Mouse (Mus musculus): ENCODE data around the gene Vps9d1. TPM values are rescaled to one million over a fixed set of nuclear protein-coding genes. Genes with fewer than 3 reads are reported as not detected.

The Vps9d1 gene
- polyA plus RNA-seq, 1 experiment from 2014 or later, result 25.9 TPM

DNA sequence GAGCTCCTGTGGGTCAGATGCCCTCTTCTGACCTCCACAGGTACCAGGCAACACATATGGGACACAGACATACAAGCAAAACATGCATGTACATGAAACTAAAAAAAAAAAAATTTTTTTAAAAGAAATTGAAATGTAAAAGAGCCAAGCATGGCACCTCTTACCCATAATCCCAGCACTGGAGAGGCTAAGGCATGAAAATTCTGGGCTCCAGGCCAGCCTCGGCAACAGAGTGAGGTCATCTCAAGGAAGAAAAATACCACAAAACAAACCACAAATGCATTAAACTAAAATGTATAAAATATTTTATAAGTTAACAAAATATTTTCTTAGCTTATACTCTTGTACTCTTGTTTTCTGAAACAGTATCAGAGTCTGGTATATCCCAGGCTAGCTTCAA, 33.2 kb downstream of the Vps9d1 start:
- Histone ChIP-seq H3K4me3 (ENCODE audit: low read depth, low read length) (no peak overlapping the region), H3K9ac (no peak overlapping the region), H3K9me3 (ENCODE audit: low read depth, low read length) (no peaks in the 10 kb centered on the region), H3K4me2 (no peak overlapping the region), H3K27me3 (ENCODE audit: insufficient read depth, low read length) (no peaks in the 10 kb centered on the region), H3K27ac (ENCODE audit: low read depth) (no peak overlapping the region), H3K36me3 (ENCODE audit: insufficient read depth) (no peaks in the 10 kb centered on the region), H3K4me1 (ENCODE audit: insufficient read depth) (peaks cover 6% of the 10 kb centered on the region; the same call in 1 of the 2 replicates)
- ATAC-seq (ENCODE audit: insufficient read depth) (no peak), DNase-seq (peak; percentile 28)
- TF ChIP-seq CTCF (IDR thresholded peaks at IDR 0.05; ENCODE audit: low read depth), result no peak
- WGBS, result 62% methylated on average over 1 of the region's 1 CpGs

- 65% methylated on average over 3 of the region's 3 CpGs for WGBS
- Histone ChIP-seq H3K4me2 (no peak overlapping the region), H3K9me3 (ENCODE audit: low read depth, low read length) (no peaks in the 10 kb centered on the region), H3K36me3 (ENCODE audit: insufficient read depth) (no peaks in the 10 kb centered on the region), H3K4me3 (ENCODE audit: low read depth, low read length) (no peak overlapping the region), H3K4me1 (ENCODE audit: insufficient read depth) (0 out of 2 replicates have a peak, but pooled peaks cover 4% of the 10 kb centered on the region), H3K9ac (no peak overlapping the region), H3K27ac (ENCODE audit: low read depth) (no peak overlapping the region), H3K27me3 (ENCODE audit: insufficient read depth, low read length) (no peaks in the 10 kb centered on the region)
- no peak for TF ChIP-seq CTCF (IDR thresholded peaks at IDR 0.05; ENCODE audit: low read depth)
- ATAC-seq (ENCODE audit: insufficient read depth) (no peak), DNase-seq (no peak)
Observed at GRCm38 (mm10) chr8:123215430-123215829, 38.7 kb downstream of the Vps9d1 start.

GRCm38 (mm10) chr8:123213118-123213772, 40.9 kb downstream of the Vps9d1 start:
- Histone ChIP-seq H3K36me3 (ENCODE audit: insufficient read depth) (peaks cover 18% of the 10 kb centered on the region), H3K27ac (ENCODE audit: low read depth) (peak overlapping the region; percentile 46; the same call in 1 of the 2 replicates), H3K4me2 (peak overlapping the region; percentile 96), H3K27me3 (ENCODE audit: insufficient read depth, low read length) (no peaks in the 10 kb centered on the region), H3K4me3 (ENCODE audit: low read depth, low read length) (peak overlapping the region; percentile 93), H3K4me1 (ENCODE audit: insufficient read depth) (0 out of 2 replicates have a peak, but pooled peaks cover 4% of the 10 kb centered on the region), H3K9ac (peak overlapping the region; percentile 97), H3K9me3 (ENCODE audit: low read depth, low read length) (no peaks in the 10 kb centered on the region)
- no peak for TF ChIP-seq CTCF (IDR thresholded peaks at IDR 0.05; ENCODE audit: low read depth)
- WGBS, result 10% methylated on average over 22 of the region's 22 CpGs
- ATAC-seq (ENCODE audit: insufficient read depth) (no peak; the same call in 1 of the 2 replicates), DNase-seq (no peak)

GRCm38 (mm10) chr8:123212321-123213117, 41.6 kb downstream of the Vps9d1 start, which contains the start of the genes Chmp1a and Spata33:
TSS of gene Chmp1a (minus strand) at chr8:123212763.
TSS of gene Spata33 (plus strand) at chr8:123212832.
- Histone ChIP-seq H3K27me3 (ENCODE audit: insufficient read depth, low read length) (no peaks in the 10 kb centered on the region), H3K4me2 (peak within 1 kb of the TSS; percentile 96), H3K9ac (peak within 1 kb of the TSS; percentile 97), H3K4me1 (ENCODE audit: insufficient read depth) (0 out of 2 replicates have a peak, but pooled peaks cover 4% of the 10 kb centered on the region), H3K9me3 (ENCODE audit: low read depth, low read length) (no peaks in the 10 kb centered on the region), H3K36me3 (ENCODE audit: insufficient read depth) (peaks cover 25% of the 10 kb centered on the region), H3K27ac (ENCODE audit: low read depth) (peak within 1 kb of the TSS; percentile 50; the same call in 1 of the 2 replicates), H3K4me3 (ENCODE audit: low read depth, low read length) (peak within 1 kb of the TSS; percentile 93)
- under 1% methylated on average over 76 of the region's 76 CpGs for WGBS
- peak; percentile 68 for TF ChIP-seq CTCF (IDR thresholded peaks at IDR 0.05; ENCODE audit: low read depth)
- ATAC-seq (ENCODE audit: insufficient read depth), result peak; percentile 92
- DNase-seq, result peak; percentile 95

GRCm38 (mm10) chr8:123211876-123212275, 42.3 kb downstream of the Vps9d1 start:
- Histone ChIP-seq H3K27ac (ENCODE audit: low read depth) (peak overlapping the region; percentile 50; the same call in 1 of the 2 replicates), H3K36me3 (ENCODE audit: insufficient read depth) (peaks cover 31% of the 10 kb centered on the region), H3K4me1 (ENCODE audit: insufficient read depth) (0 out of 2 replicates have a peak, but pooled peaks cover 4% of the 10 kb centered on the region), H3K27me3 (ENCODE audit: insufficient read depth, low read length) (no peaks in the 10 kb centered on the region), H3K9me3 (ENCODE audit: low read depth, low read length) (no peaks in the 10 kb centered on the region), H3K4me2 (peak overlapping the region; percentile 96), H3K9ac (peak overlapping the region; percentile 97), H3K4me3 (ENCODE audit: low read depth, low read length) (peak overlapping the region; percentile 93)
- ATAC-seq (ENCODE audit: insufficient read depth) (no peak), DNase-seq (no peak)
- whole genome bisulfite sequencing, result 39% methylated on average over 10 of the region's 10 CpGs
- TF ChIP-seq CTCF (IDR thresholded peaks at IDR 0.05; ENCODE audit: low read depth), result no peak

DNA sequence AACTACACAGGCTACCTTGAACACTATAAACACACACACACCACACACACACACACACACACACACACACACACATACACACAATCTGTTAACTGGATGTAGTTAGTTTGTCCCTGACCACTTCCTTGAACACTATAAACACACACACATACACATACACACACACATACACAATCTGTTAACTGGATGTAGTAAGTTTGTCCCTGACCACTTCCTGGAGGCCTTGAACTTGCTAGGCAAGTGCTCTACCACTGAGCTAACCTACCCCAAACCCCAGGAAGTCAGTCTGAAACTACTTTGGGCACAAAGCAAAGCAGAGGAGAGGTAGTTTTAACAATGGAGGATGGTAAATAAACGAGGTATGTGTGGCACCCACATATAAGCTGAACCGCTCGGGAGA, 50.6 kb downstream of the Vps9d1 start:
- Histone ChIP-seq H3K36me3 (ENCODE audit: insufficient read depth) (peaks cover 31% of the 10 kb centered on the region), H3K27ac (ENCODE audit: low read depth) (no peak overlapping the region), H3K4me2 (no peak overlapping the region), H3K4me3 (ENCODE audit: low read depth, low read length) (no peak overlapping the region), H3K9ac (no peak overlapping the region), H3K27me3 (ENCODE audit: insufficient read depth, low read length) (no peaks in the 10 kb centered on the region), H3K9me3 (ENCODE audit: low read depth, low read length) (no peaks in the 10 kb centered on the region), H3K4me1 (ENCODE audit: insufficient read depth) (0 out of 2 replicates have a peak, but pooled peaks cover 4% of the 10 kb centered on the region)
- 76% methylated on average over 3 of the region's 3 CpGs for WGBS
- ATAC-seq (ENCODE audit: insufficient read depth), result no peak
- DNase-seq, result peak; percentile 7
- no peak for TF ChIP-seq CTCF (IDR thresholded peaks at IDR 0.05; ENCODE audit: low read depth)

- 0 out of 2 replicates have a peak, but pooled peaks cover 4% of the 10 kb centered on the region for H3K4me1 ChIP-seq (ENCODE audit: insufficient read depth)
- H3K27ac ChIP-seq (ENCODE audit: low read depth), result no peak overlapping the region
- ATAC-seq (ENCODE audit: insufficient read depth) (no peak), DNase-seq (peak; percentile 93)
- H3K4me3 ChIP-seq (ENCODE audit: low read depth, low read length), result no peak overlapping the region
- WGBS, result 25% methylated on average over 5 of the region's 5 CpGs
- no peak overlapping the region for H3K9ac ChIP-seq
- TF ChIP-seq CTCF (IDR thresholded peaks at IDR 0.05; ENCODE audit: low read depth), result peak; percentile 97
- no peak overlapping the region for H3K4me2 ChIP-seq
- peaks cover 18% of the 10 kb centered on the region for H3K36me3 ChIP-seq (ENCODE audit: insufficient read depth)
- no peaks in the 10 kb centered on the region for H3K9me3 ChIP-seq (ENCODE audit: low read depth, low read length)
- H3K27me3 ChIP-seq (ENCODE audit: insufficient read depth, low read length), result no peaks in the 10 kb centered on the region
Observed at GRCm38 (mm10) chr8:123202288-123202687, 51.9 kb downstream of the Vps9d1 start.
